Mouse (Mus musculus): ENCODE results near the gene Il1rl2.
A peak's percentile ranks its signal among the peaks of the same experiment; 100 is the strongest.

Il1rl2 gene

GRCm38 (mm10) chr1:40324955-40325702 lies 719 bp downstream of the Il1rl2 start:
- DNase-seq (ENCODE audit: low spot score in 2 of 2), result no peak

GRCm38 (mm10) chr1:40325711-40326327 lies 1.4 kb downstream of the Il1rl2 start:
- no peak for DNase-seq (ENCODE audit: low spot score in 2 of 2)

DNA sequence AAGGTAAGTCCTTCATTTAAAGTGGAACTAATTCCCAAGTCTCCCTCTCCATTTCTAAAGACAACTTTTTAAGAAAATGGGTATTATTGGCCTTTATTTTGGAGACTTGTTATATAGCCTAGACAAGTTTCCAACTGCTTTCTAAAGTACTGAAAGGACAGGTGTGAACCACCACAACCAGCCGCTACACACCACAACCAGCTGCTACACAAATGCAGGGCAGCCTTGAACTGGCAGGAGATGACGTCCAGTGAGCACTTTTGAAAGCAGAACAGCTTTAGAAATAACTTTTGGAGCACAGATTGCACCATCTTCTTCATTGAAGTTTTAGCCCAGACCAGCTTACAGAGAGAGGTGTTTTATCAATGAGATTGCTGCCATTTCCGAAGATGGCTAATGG lies 3.2 kb downstream of the Il1rl2 start:
- DNase-seq (ENCODE audit: low spot score in 2 of 2), result no peak

- no peak for DNase-seq (ENCODE audit: low spot score in 2 of 2)
Measured at GRCm38 (mm10) chr1:40329526-40329925, 5.1 kb downstream of the Il1rl2 start.

DNA sequence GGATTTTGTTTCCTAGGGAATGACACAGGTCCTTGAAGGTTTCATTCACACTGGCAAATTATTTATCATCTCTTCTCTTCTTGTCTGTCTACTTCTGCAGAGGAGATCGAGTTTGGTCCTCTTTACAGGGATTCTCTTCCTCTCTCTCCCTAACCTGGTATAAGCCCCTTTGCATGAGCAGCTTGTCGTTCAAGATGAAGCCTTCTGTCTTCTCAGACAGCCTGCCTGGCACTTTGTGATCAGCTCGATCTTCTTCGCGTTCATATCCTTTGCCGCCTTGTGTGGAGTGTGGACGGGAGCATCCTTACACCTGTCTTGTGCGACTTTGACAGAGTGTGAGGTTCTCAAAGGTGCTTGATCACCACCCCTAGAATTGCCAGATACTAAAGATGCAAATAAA lies 5.8 kb downstream of the Il1rl2 start:
- no peak for DNase-seq (ENCODE audit: low spot score in 2 of 2)

DNA sequence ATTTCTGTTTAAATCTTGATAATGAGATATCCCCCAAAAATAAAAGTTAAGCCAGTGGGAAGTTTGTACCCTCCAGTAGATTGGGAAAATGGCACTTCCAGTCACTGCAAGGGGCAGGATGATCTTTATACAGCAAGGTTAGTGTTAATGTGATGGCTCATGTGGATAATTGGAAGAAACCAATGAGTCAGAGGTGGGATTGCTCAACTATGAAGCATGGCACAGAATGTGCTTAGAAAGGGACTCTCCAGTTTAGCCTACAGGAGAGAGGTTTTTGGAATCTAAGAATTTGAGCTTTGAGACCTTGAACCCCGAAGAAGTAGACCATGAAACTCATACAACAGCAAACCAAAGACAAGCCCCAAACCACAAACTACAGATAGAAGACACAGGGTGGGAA lies 14.9 kb downstream of the Il1rl2 start:
- no peak for DNase-seq (ENCODE audit: low spot score in 2 of 2)

DNA sequence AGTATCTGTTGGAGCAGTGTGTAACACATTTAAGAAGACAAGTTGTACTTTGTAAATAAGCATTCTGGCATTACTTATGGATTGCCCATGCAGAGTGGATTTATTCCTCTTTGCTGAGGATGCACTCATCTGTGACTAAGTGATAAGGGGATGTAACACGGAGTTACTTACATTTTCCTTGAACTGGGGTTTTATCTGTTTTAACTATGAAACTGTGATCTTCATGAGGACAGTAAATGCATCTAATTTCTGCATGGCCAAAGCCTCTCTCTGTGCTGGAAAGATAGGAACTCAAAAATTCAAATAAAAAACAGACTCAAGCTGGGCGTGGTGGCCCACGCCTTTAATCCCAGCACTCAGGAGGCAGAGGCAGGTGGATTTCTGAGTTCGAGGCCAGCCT lies 15.7 kb downstream of the Il1rl2 start:
- no peak for DNase-seq (ENCODE audit: low spot score in 2 of 2)

- DNase-seq (ENCODE audit: low spot score in 2 of 2), result no peak
Measured at GRCm38 (mm10) chr1:40352158-40352903, 27.9 kb downstream of the Il1rl2 start.

DNA sequence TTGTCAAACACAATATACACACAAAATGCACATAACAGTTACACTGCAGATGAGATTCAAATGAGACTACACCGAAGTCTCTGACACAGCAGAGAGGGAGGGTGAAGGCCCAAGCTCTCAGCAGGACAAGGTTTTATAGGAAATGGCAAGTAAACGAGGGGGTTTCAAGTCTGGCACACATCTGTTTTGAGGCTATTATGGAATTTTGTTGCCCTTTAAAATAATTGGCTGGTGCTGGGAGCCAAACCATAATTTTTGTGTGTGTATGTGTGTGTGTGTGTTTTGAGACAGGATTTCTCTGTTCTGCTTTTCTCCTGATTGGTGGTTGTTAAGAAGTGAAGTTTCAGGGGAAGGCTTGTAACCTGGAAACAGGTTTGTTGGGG lies 28.5 kb downstream of the Il1rl2 start:
- DNase-seq (ENCODE audit: low spot score in 2 of 2), result no peak

- DNase-seq (ENCODE audit: low spot score in 2 of 2), result no peak
Measured at GRCm38 (mm10) chr1:40354665-40355064, 30.3 kb downstream of the Il1rl2 start.

GRCm38 (mm10) chr1:40355431-40355843 lies 31.0 kb downstream of the Il1rl2 start:
- DNase-seq (ENCODE audit: low spot score in 2 of 2), result no peak

- peak; percentile 10 to 20 for DNase-seq (ENCODE audit: low spot score in 2 of 2)
Measured at GRCm38 (mm10) chr1:40355904-40356521, 31.6 kb downstream of the Il1rl2 start.

DNA sequence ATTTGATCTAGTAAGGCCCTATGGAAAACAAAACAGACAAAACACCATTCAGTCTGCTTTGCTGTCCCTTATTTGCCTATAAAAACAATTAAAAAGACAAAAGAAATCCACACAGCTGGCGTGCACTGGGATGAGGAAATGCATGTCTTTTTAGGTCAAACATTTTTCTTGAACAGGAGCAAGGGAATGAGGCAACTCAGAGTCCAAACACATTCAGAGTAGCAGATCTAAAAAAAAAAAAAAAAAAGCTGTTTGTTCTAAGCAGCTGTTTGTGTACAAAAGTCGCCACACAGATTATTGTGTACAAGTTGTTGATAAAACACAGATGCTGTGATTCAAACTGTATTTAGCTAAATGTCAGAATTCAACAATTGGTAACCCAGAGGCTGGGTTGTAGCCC lies 33.5 kb downstream of the Il1rl2 start:
- DNase-seq (ENCODE audit: low spot score in 2 of 2), result no peak

GRCm38 (mm10) chr1:40358351-40358750 lies 33.9 kb downstream of the Il1rl2 start:
- DNase-seq (ENCODE audit: low spot score in 2 of 2), result no peak

DNA sequence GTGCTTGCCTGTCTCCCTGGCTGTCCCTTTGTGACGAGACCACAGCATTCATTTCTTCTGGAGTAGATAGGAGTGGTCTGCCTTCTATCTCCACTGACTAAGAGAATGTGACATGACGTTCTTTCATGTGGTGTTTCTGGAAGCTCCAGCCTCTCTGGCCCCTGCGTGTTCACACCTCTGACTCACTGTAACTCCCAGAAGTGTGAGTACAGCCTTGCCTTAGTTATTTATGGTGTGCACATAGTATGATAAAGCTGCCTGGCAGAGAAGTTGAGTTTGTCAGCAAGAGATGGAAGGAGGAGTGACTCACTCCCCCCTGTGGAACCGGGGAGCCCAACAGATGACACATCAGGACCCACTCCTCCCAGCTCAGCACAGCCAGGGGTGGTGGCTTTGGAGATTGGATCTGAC lies 34.4 kb downstream of the Il1rl2 start:
- DNase-seq (ENCODE audit: low spot score in 2 of 2), result no peak

DNA sequence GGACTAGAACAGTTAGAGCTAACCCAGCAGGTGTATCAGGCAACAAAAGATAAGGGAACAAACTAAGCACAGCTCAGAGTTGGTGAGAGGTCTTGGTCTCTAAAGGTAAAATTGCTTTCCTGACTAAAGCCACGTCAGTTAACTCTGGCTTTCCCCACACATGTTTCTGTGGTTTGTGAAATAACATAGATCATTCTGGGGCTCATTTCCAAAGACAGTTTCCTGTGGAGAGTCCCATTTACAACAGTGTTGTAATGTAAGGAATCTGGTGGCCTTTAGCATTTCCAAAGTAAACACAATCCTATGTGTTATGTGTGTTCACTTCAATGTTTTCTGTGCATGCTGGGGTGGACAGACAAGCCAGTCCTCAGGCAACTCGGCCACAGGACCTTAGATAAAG lies 35.3 kb downstream of the Il1rl2 start:
- no peak for DNase-seq (ENCODE audit: low spot score in 2 of 2)

DNA sequence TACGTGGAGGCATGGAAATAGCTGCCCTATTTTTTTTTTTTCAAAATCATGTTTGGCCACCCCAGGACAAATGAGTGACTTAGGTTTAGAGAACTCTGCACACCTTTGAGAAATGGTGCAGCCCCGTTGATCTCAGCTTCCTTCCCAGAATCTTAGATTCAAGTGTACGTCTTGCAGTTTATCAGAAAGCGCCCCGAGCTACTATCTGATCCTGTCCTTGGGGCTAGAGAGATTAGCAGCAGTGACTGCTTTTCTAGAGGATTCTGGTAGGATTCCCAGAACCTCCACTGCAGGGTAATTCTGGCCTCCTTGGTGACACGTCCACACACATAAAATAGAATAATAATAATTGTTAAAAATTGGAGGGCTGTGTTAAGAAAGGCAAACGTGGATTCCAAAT lies 36.6 kb downstream of the Il1rl2 start:
- DNase-seq (ENCODE audit: low spot score in 2 of 2), result no peak

GRCm38 (mm10) chr1:40361596-40361995 lies 37.2 kb downstream of the Il1rl2 start:
- no peak for DNase-seq (ENCODE audit: low spot score in 2 of 2)

DNA sequence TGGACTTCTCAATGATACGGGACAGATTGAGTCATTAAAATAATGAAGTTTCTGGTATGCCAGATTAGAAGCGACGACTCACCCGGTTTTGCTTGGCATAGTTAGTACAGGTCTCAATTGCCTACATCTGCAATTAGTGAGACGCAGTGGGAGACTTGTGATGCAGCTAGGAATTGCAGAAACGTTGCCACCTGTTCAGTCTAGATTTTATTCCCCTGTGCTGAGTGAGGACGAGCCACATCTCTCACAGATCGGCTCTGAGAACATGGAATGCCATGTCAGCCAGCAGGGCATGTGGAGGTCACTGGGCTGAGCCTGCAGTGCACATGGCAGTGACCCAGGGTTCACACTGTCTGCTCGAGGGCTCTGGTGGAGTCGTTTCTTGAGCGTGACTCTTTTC lies 38.4 kb downstream of the Il1rl2 start:
- no peak for DNase-seq (ENCODE audit: low spot score in 2 of 2)

DNA sequence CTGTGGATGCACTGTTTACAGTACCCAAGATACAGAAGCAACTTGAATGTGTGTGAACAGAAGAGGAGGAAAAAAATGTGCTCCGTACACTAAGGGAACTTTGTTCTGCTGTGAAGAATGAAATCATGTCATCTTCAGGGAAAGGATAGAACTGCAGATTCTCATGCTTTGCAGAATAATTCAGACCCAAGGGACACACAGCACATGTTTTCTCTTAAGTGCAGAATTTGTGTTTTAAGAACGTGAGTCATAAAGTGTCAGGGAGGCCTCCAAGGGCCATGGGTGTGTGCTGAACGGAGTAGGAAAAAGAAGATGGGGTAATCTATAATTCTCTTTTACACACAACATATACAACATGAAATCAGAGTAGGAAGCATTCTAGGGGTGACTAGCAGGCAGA lies 48.5 kb downstream of the Il1rl2 start:
- no peak for DNase-seq (ENCODE audit: low spot score in 2 of 2)

- DNase-seq (ENCODE audit: low spot score in 2 of 2), result no peak
Measured at GRCm38 (mm10) chr1:40375148-40375547, 50.7 kb downstream of the Il1rl2 start.

DNA sequence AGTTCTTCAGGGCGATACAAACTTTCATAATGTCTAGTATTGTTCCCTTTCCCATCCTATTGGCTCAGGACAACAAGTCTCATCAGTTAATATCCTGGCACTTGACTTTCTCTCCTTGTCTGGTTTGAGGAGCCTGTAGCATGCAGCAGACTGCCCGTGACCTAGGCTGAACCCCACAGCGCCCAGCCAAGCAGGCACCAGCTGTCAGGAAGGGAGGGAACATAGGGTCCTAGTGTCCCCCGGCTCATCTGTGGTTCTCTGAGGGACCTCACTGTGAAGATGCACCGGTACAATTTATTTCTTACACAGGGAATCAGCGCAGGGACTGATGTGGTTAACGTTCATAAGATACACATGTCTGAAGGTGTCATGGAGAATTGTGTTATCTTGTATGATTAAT lies 52.3 kb downstream of the Il1rl2 start:
- DNase-seq (ENCODE audit: low spot score in 2 of 2), result no peak

All from spleen, postnatal 36 days (tissue).